Mouse (Mus musculus) hindbrain, embryonic 10.5 days (tissue): ENCODE measurements around the gene Mx1. TPM values are rescaled to one million over a fixed set of nuclear protein-coding genes. Genes with fewer than 3 reads are reported as not detected.

Experiments used
- DNase-seq: peaks from one replicate; pipeline ENCODE4 v3.0.0-alpha.2; 2017; ENCODE audit warnings: low spot score
- H3K27ac ChIP-seq: fragments of 300-500 bp; sonication (generic); 2 replicates; pipeline ENCODE4 v1.5.1; 2016; ENCODE audit warnings: mild to moderate bottlenecking, moderate library complexity
- H3K27me3 ChIP-seq: fragments of 300-500 bp; sonication (generic); 2 replicates; pipeline ENCODE4 v1.6.1; 2016; ENCODE audit warnings: mild to moderate bottlenecking; ENCODE audit not compliant: poor library complexity, insufficient read depth, severe bottlenecking
- H3K36me3 ChIP-seq: fragments of 300-500 bp; sonication (generic); 2 replicates; pipeline ENCODE4 v1.6.1; 2016; ENCODE audit warnings: mild to moderate bottlenecking, moderate library complexity
- H3K4me1 ChIP-seq: fragments of 300-500 bp; sonication (generic); replicated peaks from 2 replicates; pipeline ENCODE4 v1.6.1; 2016; ENCODE audit warnings: mild to moderate bottlenecking
- H3K4me3 ChIP-seq: fragments of 300-500 bp; sonication (generic); 2 replicates; pipeline ENCODE4 v1.5.1; 2016; ENCODE audit warnings: mild to moderate bottlenecking, moderate library complexity
- H3K9me3 ChIP-seq: fragments of 300-500 bp; sonication (generic); 2 replicates; pipeline ENCODE4 v1.6.1; 2016; ENCODE audit warnings: mild to moderate bottlenecking, moderate library complexity
- WGBS: fragments of 180-500 bp; shearing (Covaris S2); methylation state at CpG from one replicate; pipeline ENCODE4 v1.1.7; 2016; 5-methylcytosine and 5-hydroxymethylcytosine counted together
- polyA plus RNA-seq: library from polyadenylated mRNA; unstranded; fragments of >200 nt; fragmentation: Nextera tagmentation; extraction: Ambion mirVana; gene quantifications from 2 replicates; pipeline ENCODE4 v1.2.1, GENCODE M21; 2016

The Mx1 gene
- polyA plus RNA-seq, 1 experiment from 2014 or later, result not detected

DNA sequence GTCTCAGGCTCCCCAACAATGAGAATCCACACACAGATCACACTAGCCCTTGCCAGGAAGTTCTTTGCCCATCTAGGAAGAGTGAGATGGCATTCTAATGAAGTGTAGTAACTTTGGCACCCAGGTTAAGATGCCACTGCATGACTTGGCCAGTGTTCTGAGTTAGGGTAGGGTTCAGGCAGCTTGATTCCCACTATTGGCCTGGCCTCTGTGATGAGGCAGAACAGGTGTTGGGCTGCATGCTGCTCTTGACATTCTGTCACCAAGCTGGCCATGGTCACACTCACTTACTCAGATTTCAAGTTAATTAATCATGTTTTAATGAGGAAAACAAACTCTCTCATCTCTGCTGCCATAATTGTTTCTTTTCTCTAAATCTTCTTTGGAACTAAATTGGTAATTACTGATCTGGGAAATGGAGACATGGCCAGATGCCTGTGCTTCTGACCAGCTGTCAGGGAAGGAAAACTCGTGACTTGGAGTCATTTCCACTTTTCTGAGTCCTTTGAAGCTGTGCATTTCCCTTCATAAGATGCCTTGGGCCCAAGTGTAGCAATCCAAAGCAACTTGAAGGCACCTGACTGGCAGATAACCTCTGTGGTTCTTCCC, 25.2 kb downstream of the Mx1 start:
- H3K27me3 ChIP-seq, result no peaks in the 10 kb centered on the region
- H3K4me1 ChIP-seq, result no peaks in the 10 kb centered on the region
- DNase-seq, result no peak
- H3K9me3 ChIP-seq, result no peaks in the 10 kb centered on the region
- 56% methylated on average over 1 of the region's 1 CpGs for WGBS
- H3K27ac ChIP-seq, result no peak overlapping the region
- H3K36me3 ChIP-seq, result no peaks in the 10 kb centered on the region
- H3K4me3 ChIP-seq, result no peak overlapping the region

GRCm38 (mm10) chr16:97434206-97434605, 28.5 kb downstream of the Mx1 start:
- Histone ChIP-seq H3K9me3 (no peaks in the 10 kb centered on the region), H3K4me1 (no peaks in the 10 kb centered on the region), H3K27me3 (no peaks in the 10 kb centered on the region), H3K36me3 (no peaks in the 10 kb centered on the region), H3K27ac (no peak overlapping the region), H3K4me3 (no peak overlapping the region)
- WGBS, result 88% methylated on average over 2 of the region's 2 CpGs
- no peak for DNase-seq

DNA sequence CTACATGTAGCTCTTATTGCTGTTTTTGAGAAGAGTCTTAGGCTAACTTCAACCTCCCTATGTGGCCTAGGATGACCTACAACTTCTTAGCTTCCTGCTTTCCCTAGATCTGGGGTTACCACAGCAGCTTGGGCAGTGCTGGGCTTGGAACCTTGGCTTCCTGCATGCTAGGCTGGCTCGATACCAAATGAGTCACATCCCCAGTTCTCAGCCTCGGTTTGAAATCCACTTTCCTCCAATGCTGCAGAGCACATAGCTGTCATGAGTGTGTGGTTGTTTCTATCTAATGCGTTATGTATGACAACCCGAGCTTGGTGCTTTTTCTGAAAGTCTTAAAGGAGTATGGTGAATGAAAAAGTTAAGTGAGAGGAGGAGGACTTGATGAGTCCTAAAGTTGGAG, 31.4 kb downstream of the Mx1 start:
- H3K4me3 ChIP-seq, result no peak overlapping the region
- H3K36me3 ChIP-seq, result no peaks in the 10 kb centered on the region
- H3K27ac ChIP-seq, result no peak overlapping the region
- DNase-seq, result no peak
- H3K9me3 ChIP-seq, result no peaks in the 10 kb centered on the region
- H3K27me3 ChIP-seq, result no peaks in the 10 kb centered on the region
- 83% methylated on average over 4 of the region's 4 CpGs for WGBS
- no peaks in the 10 kb centered on the region for H3K4me1 ChIP-seq

DNA sequence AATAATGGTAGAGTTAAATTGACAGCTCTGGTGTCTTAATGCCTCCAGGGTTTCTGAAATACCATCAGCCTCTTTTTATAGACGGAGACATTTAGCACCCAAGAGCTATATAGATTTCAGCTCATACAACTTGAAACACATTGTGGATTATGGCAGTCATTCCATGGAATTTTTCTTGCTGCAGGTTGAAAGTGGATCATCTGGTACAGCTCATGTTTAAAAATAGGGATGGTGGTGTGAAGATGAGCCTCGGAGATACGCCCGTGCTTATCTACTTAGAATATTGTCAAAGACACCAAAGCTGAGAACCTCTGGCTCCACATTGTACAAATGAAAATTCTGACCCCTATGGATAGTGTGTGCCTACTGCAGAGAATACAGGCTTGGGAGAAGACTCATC, 32.6 kb downstream of the Mx1 start:
- H3K9me3 ChIP-seq, result no peaks in the 10 kb centered on the region
- no peak overlapping the region for H3K27ac ChIP-seq
- DNase-seq, result no peak
- H3K4me3 ChIP-seq, result no peak overlapping the region
- no peaks in the 10 kb centered on the region for H3K4me1 ChIP-seq
- H3K27me3 ChIP-seq, result no peaks in the 10 kb centered on the region
- H3K36me3 ChIP-seq, result no peaks in the 10 kb centered on the region
- WGBS, result 95% methylated on average over 4 of the region's 4 CpGs

DNA sequence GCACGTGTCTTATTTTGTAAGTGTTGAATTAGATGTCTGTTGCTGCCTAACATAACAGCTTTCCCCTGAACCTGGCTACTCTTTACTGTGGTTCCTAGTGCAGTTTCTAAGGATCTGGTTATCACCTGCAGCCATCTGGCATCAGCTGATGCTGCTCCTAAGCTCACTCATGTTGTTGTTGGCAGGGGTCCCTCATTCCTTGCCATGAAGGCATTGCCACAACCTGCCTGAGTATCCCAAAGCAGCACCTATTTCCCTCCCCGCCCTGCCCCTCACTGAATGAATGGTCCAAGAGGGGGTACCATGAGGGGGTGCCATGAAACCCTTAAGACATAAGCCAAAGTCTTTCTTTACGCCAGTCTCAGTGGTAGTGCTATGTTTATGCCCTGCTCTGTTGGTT, 34.7 kb downstream of the Mx1 start:
- Histone ChIP-seq H3K4me3 (no peak overlapping the region), H3K36me3 (no peaks in the 10 kb centered on the region), H3K4me1 (no peaks in the 10 kb centered on the region), H3K27me3 (no peaks in the 10 kb centered on the region), H3K9me3 (no peaks in the 10 kb centered on the region), H3K27ac (no peak overlapping the region)
- 81% methylated on average over 3 of the region's 3 CpGs for WGBS
- no peak for DNase-seq

DNA sequence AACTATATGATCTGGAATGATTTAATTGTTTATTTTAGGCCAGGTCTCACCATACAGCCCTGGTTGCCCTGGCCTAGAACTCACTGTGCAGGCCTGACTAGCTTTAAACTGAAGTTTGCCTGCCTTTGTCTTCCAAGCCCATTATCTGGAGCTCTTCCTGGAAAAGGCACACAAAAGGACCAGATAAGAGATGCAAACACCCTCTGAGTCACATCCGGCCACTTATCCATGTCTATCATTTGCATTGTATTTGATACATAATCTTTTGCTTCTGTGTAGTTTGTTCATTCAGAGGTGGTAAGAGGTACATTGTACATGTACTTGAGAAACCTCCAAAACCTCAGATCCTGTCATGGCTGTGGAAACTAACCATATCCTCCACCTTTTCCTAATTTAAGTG, 39.1 kb downstream of the Mx1 start:
- no peak for DNase-seq
- no peaks in the 10 kb centered on the region for H3K27me3 ChIP-seq
- H3K9me3 ChIP-seq, result no peaks in the 10 kb centered on the region
- no peaks in the 10 kb centered on the region for H3K4me1 ChIP-seq
- H3K27ac ChIP-seq, result no peak overlapping the region
- no peak overlapping the region for H3K4me3 ChIP-seq
- H3K36me3 ChIP-seq, result no peaks in the 10 kb centered on the region
- 91% methylated on average over 1 of the region's 1 CpGs for WGBS

DNA sequence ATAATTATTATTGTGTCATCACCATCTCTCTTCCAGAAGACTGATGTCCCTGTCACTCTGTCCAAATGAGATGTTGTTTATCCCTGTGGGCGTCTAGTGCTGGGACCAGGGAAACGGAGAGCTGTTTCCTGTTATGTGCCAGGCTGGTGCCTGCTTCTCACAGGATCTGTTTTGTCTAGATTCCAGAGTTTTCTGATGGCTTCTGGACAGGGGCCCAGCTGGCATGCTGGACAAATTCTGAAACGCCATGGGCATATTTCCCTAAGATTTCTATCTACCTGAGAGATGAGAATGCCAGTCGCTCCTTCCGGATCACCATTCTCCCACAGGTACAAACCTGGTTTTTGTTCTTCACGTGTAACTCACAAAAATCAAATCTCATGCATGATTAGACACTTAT, 41.0 kb downstream of the Mx1 start:
- Histone ChIP-seq H3K4me3 (no peak overlapping the region), H3K27ac (no peak overlapping the region), H3K27me3 (no peaks in the 10 kb centered on the region), H3K9me3 (no peaks in the 10 kb centered on the region), H3K4me1 (no peaks in the 10 kb centered on the region), H3K36me3 (no peaks in the 10 kb centered on the region)
- 85% methylated on average over 6 of the region's 6 CpGs for WGBS
- DNase-seq, result no peak

- DNase-seq, result no peak
- Histone ChIP-seq H3K27me3 (no peaks in the 10 kb centered on the region), H3K27ac (no peak overlapping the region), H3K9me3 (no peaks in the 10 kb centered on the region), H3K4me3 (no peak overlapping the region), H3K36me3 (no peaks in the 10 kb centered on the region), H3K4me1 (no peaks in the 10 kb centered on the region)
- WGBS, result 91% methylated on average over 6 of the region's 6 CpGs
Observed at GRCm38 (mm10) chr16:97418749-97419453, 43.8 kb downstream of the Mx1 start.

DNA sequence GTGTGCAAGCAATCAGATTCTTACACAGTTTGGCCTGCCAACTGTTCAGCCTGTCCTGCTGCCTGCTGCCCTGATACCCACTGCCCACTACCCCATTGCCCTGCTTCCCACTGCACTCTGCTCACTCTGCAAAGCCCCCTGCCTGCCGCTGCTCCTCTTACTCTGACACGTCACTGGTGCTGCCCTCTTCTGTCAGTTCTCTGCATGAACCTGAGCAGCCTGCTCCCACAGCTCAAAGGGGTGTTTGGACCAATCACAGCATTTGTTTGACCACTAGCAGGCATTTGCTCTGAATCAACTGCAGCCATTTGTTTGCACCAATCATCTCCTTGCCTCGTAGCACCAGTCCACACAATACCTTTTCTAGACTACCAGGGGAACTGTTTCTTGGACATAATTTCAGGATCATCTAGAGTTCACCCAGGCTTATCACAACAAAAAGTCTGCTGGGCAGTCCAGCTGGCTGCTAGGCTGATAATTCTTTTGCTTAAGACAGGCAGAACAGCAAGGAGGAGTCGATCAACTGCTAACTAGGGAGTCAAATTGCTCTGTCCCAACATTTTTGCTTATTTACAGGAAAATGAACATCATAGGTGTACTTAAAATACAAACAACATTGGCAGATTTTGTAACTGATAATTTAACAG, 44.7 kb downstream of the Mx1 start:
- no peaks in the 10 kb centered on the region for H3K27me3 ChIP-seq
- no peaks in the 10 kb centered on the region for H3K36me3 ChIP-seq
- H3K9me3 ChIP-seq, result no peaks in the 10 kb centered on the region
- peak; percentile 75 for DNase-seq
- H3K27ac ChIP-seq, result no peak overlapping the region
- no peak overlapping the region for H3K4me3 ChIP-seq
- no peaks in the 10 kb centered on the region for H3K4me1 ChIP-seq
- 20% methylated on average over 4 of the region's 4 CpGs for WGBS

DNA sequence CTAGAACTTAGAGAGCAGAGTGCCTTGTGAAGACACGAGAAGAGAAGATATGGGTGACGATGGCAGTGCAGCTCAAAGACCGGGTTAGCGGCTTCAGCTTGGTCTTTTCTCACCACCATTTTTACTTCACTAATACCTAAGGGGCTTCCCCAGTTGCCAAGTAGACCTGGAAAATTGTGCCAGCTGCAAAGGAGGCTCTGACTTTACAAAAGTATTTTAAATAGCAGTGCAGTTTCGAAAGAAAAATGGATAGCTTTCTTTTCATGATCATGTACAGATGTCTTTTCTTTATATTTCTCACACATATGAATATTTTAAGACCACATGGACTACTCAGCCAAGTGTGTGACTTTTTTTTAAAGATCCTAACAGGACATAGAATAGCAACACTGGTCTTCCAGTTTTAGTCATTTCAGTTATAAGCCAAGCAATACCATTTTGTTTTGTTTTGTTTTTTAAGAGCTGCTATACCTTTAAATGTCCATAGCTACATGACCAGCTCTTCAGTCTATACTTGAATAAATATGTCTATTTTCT, 57.2 kb downstream of the Mx1 start:
- WGBS, result 93% methylated on average over 5 of the region's 5 CpGs
- Histone ChIP-seq H3K27me3 (no peaks in the 10 kb centered on the region), H3K9me3 (no peaks in the 10 kb centered on the region), H3K4me3 (no peak overlapping the region), H3K36me3 (no peaks in the 10 kb centered on the region), H3K4me1 (no peaks in the 10 kb centered on the region), H3K27ac (no peak overlapping the region)
- DNase-seq, result no peak

GRCm38 (mm10) chr16:97402213-97402785, 60.4 kb downstream of the Mx1 start:
- Histone ChIP-seq H3K27ac (no peak overlapping the region), H3K4me3 (no peak overlapping the region), H3K36me3 (no peaks in the 10 kb centered on the region), H3K27me3 (no peaks in the 10 kb centered on the region), H3K9me3 (no peaks in the 10 kb centered on the region), H3K4me1 (no peaks in the 10 kb centered on the region)
- WGBS, result 71% methylated on average over 4 of the region's 4 CpGs
- no peak for DNase-seq

DNA sequence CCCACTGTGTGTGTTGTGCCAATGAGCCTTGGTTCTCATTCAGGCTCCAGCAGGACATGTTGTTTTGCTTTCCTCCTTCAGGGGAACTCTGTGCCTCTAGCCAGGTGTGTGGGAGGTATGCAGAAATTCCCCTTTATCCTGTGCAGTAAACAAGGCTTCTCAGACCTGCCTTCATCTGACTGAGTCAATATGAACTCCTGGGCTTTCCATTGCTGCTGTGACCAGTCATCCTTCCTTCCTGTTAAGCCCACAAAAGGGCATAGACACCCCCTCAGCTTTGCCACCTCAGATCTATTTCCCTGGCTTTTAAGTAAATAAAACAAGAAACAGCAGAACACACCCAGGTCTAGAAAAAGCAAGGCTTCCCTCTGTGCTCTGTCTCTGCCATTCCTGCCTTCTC, 61.0 kb downstream of the Mx1 start:
- Histone ChIP-seq H3K4me3 (no peak overlapping the region), H3K27ac (no peak overlapping the region), H3K27me3 (no peaks in the 10 kb centered on the region), H3K36me3 (no peaks in the 10 kb centered on the region), H3K4me1 (no peaks in the 10 kb centered on the region), H3K9me3 (no peaks in the 10 kb centered on the region)
- no peak for DNase-seq

GRCm38 (mm10) chr16:97399991-97400390, 62.7 kb downstream of the Mx1 start:
- Histone ChIP-seq H3K9me3 (no peaks in the 10 kb centered on the region), H3K27ac (no peak overlapping the region), H3K4me3 (no peak overlapping the region), H3K27me3 (no peaks in the 10 kb centered on the region), H3K36me3 (no peaks in the 10 kb centered on the region), H3K4me1 (no peaks in the 10 kb centered on the region)
- no peak for DNase-seq
- WGBS, result 91% methylated on average over 4 of the region's 4 CpGs
